In genomic region chr11:46115011-46115410, GRCm38 (mm10) we compare ENCODE assay signal across 26 mouse cellular contexts. TPM values are rescaled to one million over a fixed set of nuclear protein-coding genes. Genes with fewer than 3 reads are reported as not detected.
DNase-seq lines count a peak whose midpoint lies in the region; ATAC-seq and TF ChIP-seq lines count a peak whose summit lies in the region.
"Had no signal": no experiment of that assay in that cellular context is flagged by ENCODE, and none has a peak within 500 bp of the region (broad histone marks: within the 10 kb centered on the region; RNA-seq: fewer than 3 reads in every experiment).

No protein-coding gene starts in this region.

- H3K9me3 ChIP-seq in heart, postnatal 0 days (replicated peaks; ENCODE audit: control insufficient read depth, low read length): no peaks in the 10 kb centered on the region
- no peaks in the 10 kb centered on the region for H3K9me3 ChIP-seq in heart, embryonic 12.5 days (replicated peaks)
- H3K9me3 ChIP-seq: embryonic facial prominence, embryonic 12.5 days; forebrain, embryonic 10.5 days; kidney, embryonic 15.5 days; limb, embryonic 13.5 days; midbrain, embryonic 10.5 days; midbrain, embryonic 15.5 days had no signal

- ATAC-seq in heart, postnatal 0 days (ENCODE audit: insufficient read depth, low read depth): no peak
- ATAC-seq in heart, embryonic 12.5 days (ENCODE audit: insufficient number of reproducible peaks, low FRiP score): no peak
- ATAC-seq: forebrain, embryonic 16.5 days; hindbrain, embryonic 16.5 days; liver, postnatal 0 days; midbrain, embryonic 15.5 days had no signal

- no peak for TF ChIP-seq CTCF in heart, postnatal 0 days (IDR thresholded peaks at IDR 0.05; ENCODE audit: low read depth)
- no peak for TF ChIP-seq CTCF in spleen, adult 2 months (IDR thresholded peaks at IDR 0.05; ENCODE audit: extremely low read depth, insufficient read depth, insufficient read length, insufficient replicate concordance)
- TF ChIP-seq CTCF in embryonic fibroblast, embryonic 13.5 days (IDR thresholded peaks at IDR 0.05; ENCODE audit: borderline replicate concordance, insufficient read depth, low read length): no peak

- peaks cover 29% of the 10 kb centered on the region for H3K4me1 ChIP-seq in heart, postnatal 0 days (ENCODE audit: control insufficient read depth, insufficient read depth)
- H3K4me1 ChIP-seq in heart, embryonic 12.5 days (replicated peaks): peaks cover 16% of the 10 kb centered on the region
- no peaks in the 10 kb centered on the region for H3K4me1 ChIP-seq in spleen, adult 2 months (ENCODE audit: control insufficient read depth, insufficient read depth, insufficient read length)
- H3K4me1 ChIP-seq in embryonic fibroblast, embryonic 13.5 days (ENCODE audit: control insufficient read depth, insufficient read depth, low read length): peaks cover 11% of the 10 kb centered on the region
- H3K4me1 ChIP-seq: midbrain, embryonic 10.5 days; midbrain, embryonic 15.5 days had no signal

- H3K4me3 ChIP-seq in heart, postnatal 0 days (ENCODE audit: low read depth, low read length): no peak overlapping the region
- H3K4me3 ChIP-seq in heart, embryonic 12.5 days: no peak overlapping the region
- H3K4me3 ChIP-seq in spleen, adult 2 months (ENCODE audit: extremely low read depth, insufficient read depth, insufficient read length): no peak overlapping the region
- no peak overlapping the region for H3K4me3 ChIP-seq in embryonic fibroblast, embryonic 13.5 days (ENCODE audit: insufficient read depth, low read length)
- H3K4me3 ChIP-seq: embryonic facial prominence, embryonic 12.5 days; forebrain, embryonic 10.5 days; kidney, embryonic 15.5 days; limb, embryonic 13.5 days; midbrain, embryonic 10.5 days; midbrain, embryonic 15.5 days had no signal

- no peaks in the 10 kb centered on the region for H3K27me3 ChIP-seq in heart, postnatal 0 days (ENCODE audit: control insufficient read depth, insufficient read depth, low read length)
- no peaks in the 10 kb centered on the region for H3K27me3 ChIP-seq in heart, embryonic 12.5 days (replicated peaks)
- H3K27me3 ChIP-seq in spleen, adult 2 months (ENCODE audit: control insufficient read depth, insufficient read depth, low read length): no peaks in the 10 kb centered on the region
- H3K27me3 ChIP-seq: embryonic facial prominence, embryonic 12.5 days; kidney, embryonic 15.5 days; limb, embryonic 13.5 days; midbrain, embryonic 15.5 days had no signal

- no peak for TF ChIP-seq EP300 in heart, postnatal 0 days (IDR thresholded peaks at IDR 0.05; ENCODE audit: low read depth)

- no peak overlapping the region for H3K9ac ChIP-seq in heart, postnatal 0 days (replicated peaks; ENCODE audit: low read depth, low read length)
- no peak overlapping the region for H3K9ac ChIP-seq in heart, embryonic 12.5 days
- H3K9ac ChIP-seq: embryonic facial prominence, embryonic 12.5 days; kidney, embryonic 15.5 days; limb, embryonic 13.5 days; liver, postnatal 0 days; midbrain, embryonic 15.5 days had no signal

- no peak overlapping the region for H3K4me2 ChIP-seq in heart, postnatal 0 days (ENCODE audit: low read depth, low read length)
- H3K4me2 ChIP-seq in heart, embryonic 12.5 days: no peak overlapping the region
- H3K4me2 ChIP-seq: embryonic facial prominence, embryonic 12.5 days; kidney, embryonic 15.5 days; limb, embryonic 13.5 days; liver, embryonic 11.5 days; midbrain, embryonic 15.5 days had no signal

- WGBS in heart, postnatal 0 days: 89% methylated on average over 4 of the region's 4 CpGs
- WGBS in heart, embryonic 12.5 days: 83% methylated on average over 4 of the region's 4 CpGs
- WGBS in spleen, adult 2 months: 83% methylated on average over 4 of the region's 4 CpGs

- no peak for DNase-seq in heart, postnatal 0 days (ENCODE audit: low spot score)
- no peak for DNase-seq in spleen, adult 2 months (ENCODE audit: low read depth in 1 of 2, low spot score in 2 of 2)
- DNase-seq in spleen, postnatal 36 days (ENCODE audit: low spot score in 2 of 2): no peak
- no peak for DNase-seq in neural tube, embryonic 10.5 days (ENCODE audit: extremely low spot score, low spot score)
- no peak for DNase-seq in ovary, adult 18-20 months (ENCODE audit: low spot score)
- DNase-seq: cerebellum, adult 11 months; cerebellum, adult 9-11 months; embryo, embryonic 11 days; kidney, adult 18-20 months; kidney, postnatal 25 days; liver, postnatal 0 days; thymus, postnatal 4 days had no signal

- 0 out of 2 replicates have a peak overlapping the region, but pooled peaks have one; percentile 6 for H3K27ac ChIP-seq in heart, postnatal 0 days (ENCODE audit: low read depth)
- no peak overlapping the region for H3K27ac ChIP-seq in heart, embryonic 12.5 days (ENCODE audit: poor library complexity, severe bottlenecking)
- H3K27ac ChIP-seq in spleen, adult 2 months (ENCODE audit: insufficient read depth, low read length): 0 out of 2 replicates have a peak overlapping the region, but pooled peaks have one; percentile 14
- peak overlapping the region; percentile 29 for H3K27ac ChIP-seq in embryonic fibroblast, embryonic 13.5 days (ENCODE audit: insufficient read depth, low read length)
- H3K27ac ChIP-seq: embryonic facial prominence, embryonic 12.5 days; forebrain, embryonic 10.5 days; limb, embryonic 13.5 days; midbrain, embryonic 10.5 days; midbrain, embryonic 15.5 days had no signal

- peaks cover 73% of the 10 kb centered on the region for H3K36me3 ChIP-seq in heart, postnatal 0 days (replicated peaks; ENCODE audit: control insufficient read depth, insufficient read depth, low read length)
- H3K36me3 ChIP-seq in heart, embryonic 12.5 days: peaks cover 84% of the 10 kb centered on the region
- H3K36me3 ChIP-seq in spleen, adult 2 months (ENCODE audit: control insufficient read depth, insufficient read depth, low read length): peaks cover 10% of the 10 kb centered on the region; the same call in 1 of the 2 replicates
- H3K36me3 ChIP-seq: forebrain, embryonic 10.5 days; midbrain, embryonic 10.5 days had no signal

- TF ChIP-seq POLR2A in spleen, adult 2 months (IDR thresholded peaks at IDR 0.05; ENCODE audit: low read depth, low read length): no peak
- no peak for TF ChIP-seq POLR2A in embryonic fibroblast, embryonic 13.5 days (IDR thresholded peaks at IDR 0.05; ENCODE audit: low read depth, low read length)

RNA-seq across cellular contexts. Expression of gene Nipal4, which starts 51.3 kb away (rescaled TPM):
- total RNA-seq in heart, postnatal 0 days (2014; rRNA removed; ENCODE audit: low replicate concordance): 3.0 and 10.9 TPM in 2 replicates
- polyA plus RNA-seq in heart, postnatal 0 days (2015; fragmentation: Nextera tagmentation; extraction: Ambion mirVana): 2.1 and 2.5 TPM in 2 replicates
- 21.7 and 22.9 TPM in 2 replicates for polyA plus RNA-seq in heart, embryonic 12.5 days (2016; fragmentation: Nextera tagmentation; extraction: Ambion mirVana)
- 0.57 and 0.90 TPM in 2 replicates for polyA plus RNA-seq in spleen, adult 2 months (2012; rRNA removed)
- 8.6 and 15.5 TPM in 2 replicates for polyA plus RNA-seq in embryonic fibroblast, embryonic 13.5 days (2011; ENCODE audit: insufficient read length, low read depth, missing spikeins)
- total RNA-seq: adrenal gland, postnatal 14 days; gastrocnemius, adult 8-10 months; neutrophil, adult 5-6 weeks had no signal
- polyA plus RNA-seq: liver, postnatal 0 days had no signal

RNA-seq across cellular contexts. Expression of gene Adam19, which starts 59.2 kb away (rescaled TPM):
- total RNA-seq in heart, postnatal 0 days (2014; rRNA removed; ENCODE audit: low replicate concordance): 59.8 and 67.9 TPM in 2 replicates
- 10.1 and 15.8 TPM in 2 replicates for polyA plus RNA-seq in heart, postnatal 0 days (2015; fragmentation: Nextera tagmentation; extraction: Ambion mirVana)
- 44.2 and 48.3 TPM in 2 replicates for polyA plus RNA-seq in heart, embryonic 12.5 days (2016; fragmentation: Nextera tagmentation; extraction: Ambion mirVana)
- 21.3 and 24.9 TPM in 2 replicates for polyA plus RNA-seq in spleen, adult 2 months (2012; rRNA removed)
- 91.6 and 111 TPM in 2 replicates for polyA plus RNA-seq in embryonic fibroblast, embryonic 13.5 days (2011; ENCODE audit: insufficient read length, low read depth, missing spikeins)
